Mouse (Mus musculus): ENCODE measurements around the gene Ceacam16.

DNA sequence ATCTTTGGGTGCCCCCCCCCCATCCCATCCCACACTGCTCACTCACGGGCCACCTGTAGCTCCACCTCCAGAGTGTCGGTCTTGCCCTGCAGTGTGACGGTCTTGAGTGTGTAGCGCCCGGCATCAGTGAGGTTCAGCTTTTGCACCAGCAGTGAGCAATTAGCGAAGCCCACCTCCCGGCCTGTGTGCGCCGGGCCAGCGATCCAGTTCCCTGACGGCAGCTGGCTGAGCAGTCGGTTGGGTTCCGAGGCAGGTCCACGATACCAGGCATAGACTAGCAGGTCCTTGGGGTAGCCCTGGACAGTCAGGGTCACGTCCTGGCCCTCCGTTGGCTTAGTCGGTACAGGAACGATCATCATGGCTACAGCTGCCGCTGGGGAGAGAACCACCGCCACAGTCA is 7.6 kb downstream of the Ceacam16 start:
- TF ChIP-seq CTCF (IDR thresholded peaks at IDR 0.05; ENCODE audit: extremely low read depth, insufficient read length, insufficient replicate concordance, low read depth, low read length) (no peak), POLR2A (IDR thresholded peaks at IDR 0.05; ENCODE audit: low read depth, low read length) (no peak)
